Mouse (Mus musculus): Measurements from ENCODE around the gene Abca3. TPM values are rescaled to one million over a fixed set of nuclear protein-coding genes. Genes with fewer than 3 reads are reported as not detected.

Gene Abca3
- polyA plus RNA-seq, 1 experiment from 2014 or later = 5.3 TPM

- Histone ChIP-seq H3K36me3 (replicated peaks; ENCODE audit: control insufficient read depth, insufficient read depth, low read depth, low read length) (no peaks in the 10 kb centered on the region), H3K4me1 (ENCODE audit: control insufficient read depth, insufficient read depth, low read length) (no peaks in the 10 kb centered on the region), H3K9ac (replicated peaks; ENCODE audit: low read length) (no peak overlapping the region), H3K4me3 (ENCODE audit: low read depth, low read length) (no peak overlapping the region), H3K27me3 (ENCODE audit: control insufficient read depth, insufficient read depth, low read length) (no peaks in the 10 kb centered on the region), H3K4me2 (ENCODE audit: low read depth, low read length) (no peak overlapping the region), H3K9me3 (replicated peaks; ENCODE audit: control insufficient read depth, low read length) (no peaks in the 10 kb centered on the region), H3K27ac (replicated peaks; ENCODE audit: low read depth, low read length) (no peak overlapping the region)
- DNase-seq (ENCODE audit: low spot score) (no peak), ATAC-seq (replicated peaks; ENCODE audit: insufficient number of reproducible peaks, low FRiP score, low TSS enrichment, low read depth) (no peak)
- WGBS = 76% methylated on average over 9 of the region's 9 CpGs
Observed at GRCm38 (mm10) chr17:24362527-24362926, 10.8 kb downstream of the Abca3 start.

GRCm38 (mm10) chr17:24364461-24364860 lies 12.7 kb downstream of the Abca3 start:
- H3K4me1 ChIP-seq (ENCODE audit: control insufficient read depth, insufficient read depth, low read length) = no peaks in the 10 kb centered on the region
- WGBS = 84% methylated on average over 9 of the region's 9 CpGs
- H3K4me3 ChIP-seq (ENCODE audit: low read depth, low read length) = no peak overlapping the region
- no peaks in the 10 kb centered on the region for H3K9me3 ChIP-seq (replicated peaks; ENCODE audit: control insufficient read depth, low read length)
- H3K27me3 ChIP-seq (ENCODE audit: control insufficient read depth, insufficient read depth, low read length) = no peaks in the 10 kb centered on the region
- no peak overlapping the region for H3K4me2 ChIP-seq (ENCODE audit: low read depth, low read length)
- DNase-seq (ENCODE audit: low spot score) (no peak), ATAC-seq (replicated peaks; ENCODE audit: insufficient number of reproducible peaks, low FRiP score, low TSS enrichment, low read depth) (no peak)
- H3K9ac ChIP-seq (replicated peaks; ENCODE audit: low read length) = no peak overlapping the region
- H3K36me3 ChIP-seq (replicated peaks; ENCODE audit: control insufficient read depth, insufficient read depth, low read depth, low read length) = no peaks in the 10 kb centered on the region
- no peak overlapping the region for H3K27ac ChIP-seq (replicated peaks; ENCODE audit: low read depth, low read length)

GRCm38 (mm10) chr17:24365863-24366262 lies 14.1 kb downstream of the Abca3 start:
- H3K4me2 ChIP-seq (ENCODE audit: low read depth, low read length) = no peak overlapping the region
- no peak for DNase-seq (ENCODE audit: low spot score)

GRCm38 (mm10) chr17:24375094-24375712 lies 23.5 kb downstream of the Abca3 start:
- WGBS = 64% methylated on average over 4 of the region's 5 CpGs
- H3K36me3 ChIP-seq (replicated peaks; ENCODE audit: control insufficient read depth, insufficient read depth, low read depth, low read length) = no peaks in the 10 kb centered on the region; the same call in 1 of the 2 replicates
- DNase-seq (ENCODE audit: low spot score) = peak; percentile 19
- no peaks in the 10 kb centered on the region; the same call in 1 of the 2 replicates for H3K4me1 ChIP-seq (ENCODE audit: control insufficient read depth, insufficient read depth, low read length)
- no peaks in the 10 kb centered on the region for H3K9me3 ChIP-seq (replicated peaks; ENCODE audit: control insufficient read depth, low read length)
- no peak overlapping the region for H3K27ac ChIP-seq (replicated peaks; ENCODE audit: low read depth, low read length)
- no peak for ATAC-seq (replicated peaks; ENCODE audit: insufficient number of reproducible peaks, low FRiP score, low TSS enrichment, low read depth)
- no peak overlapping the region for H3K4me3 ChIP-seq (ENCODE audit: low read depth, low read length)
- H3K9ac ChIP-seq (replicated peaks; ENCODE audit: low read length) = no peak overlapping the region
- no peak overlapping the region for H3K4me2 ChIP-seq (ENCODE audit: low read depth, low read length)
- H3K27me3 ChIP-seq (ENCODE audit: control insufficient read depth, insufficient read depth, low read length) = no peaks in the 10 kb centered on the region

More at GRCm38 (mm10) chr17:24365863-24366262, 14.1 kb downstream of the Abca3 start:
- no peaks in the 10 kb centered on the region for H3K27me3 ChIP-seq (ENCODE audit: control insufficient read depth, insufficient read depth, low read length)
- H3K4me1 ChIP-seq (ENCODE audit: control insufficient read depth, insufficient read depth, low read length) = no peaks in the 10 kb centered on the region
- no peak overlapping the region for H3K4me3 ChIP-seq (ENCODE audit: low read depth, low read length)
- ATAC-seq (replicated peaks; ENCODE audit: insufficient number of reproducible peaks, low FRiP score, low TSS enrichment, low read depth) = no peak
- H3K9me3 ChIP-seq (replicated peaks; ENCODE audit: control insufficient read depth, low read length) = no peaks in the 10 kb centered on the region
- WGBS = 47% methylated on average over 13 of the region's 13 CpGs
- H3K27ac ChIP-seq (replicated peaks; ENCODE audit: low read depth, low read length) = no peak overlapping the region
- H3K36me3 ChIP-seq (replicated peaks; ENCODE audit: control insufficient read depth, insufficient read depth, low read depth, low read length) = no peaks in the 10 kb centered on the region
- H3K9ac ChIP-seq (replicated peaks; ENCODE audit: low read length) = no peak overlapping the region

GRCm38 (mm10) chr17:24375886-24376285 lies 24.1 kb downstream of the Abca3 start:
- Histone ChIP-seq H3K27me3 (ENCODE audit: control insufficient read depth, insufficient read depth, low read length) (no peaks in the 10 kb centered on the region), H3K4me1 (ENCODE audit: control insufficient read depth, insufficient read depth, low read length) (no peaks in the 10 kb centered on the region; the same call in 1 of the 2 replicates), H3K9me3 (replicated peaks; ENCODE audit: control insufficient read depth, low read length) (no peaks in the 10 kb centered on the region), H3K36me3 (replicated peaks; ENCODE audit: control insufficient read depth, insufficient read depth, low read depth, low read length) (no peaks in the 10 kb centered on the region; the same call in 1 of the 2 replicates), H3K9ac (replicated peaks; ENCODE audit: low read length) (no peak overlapping the region), H3K27ac (replicated peaks; ENCODE audit: low read depth, low read length) (no peak overlapping the region), H3K4me3 (ENCODE audit: low read depth, low read length) (no peak overlapping the region), H3K4me2 (ENCODE audit: low read depth, low read length) (no peak overlapping the region)
- 86% methylated on average over 6 of the region's 6 CpGs for WGBS
- no peak for DNase-seq (ENCODE audit: low spot score)
- no peak for ATAC-seq (replicated peaks; ENCODE audit: insufficient number of reproducible peaks, low FRiP score, low TSS enrichment, low read depth)

GRCm38 (mm10) chr17:24378496-24378895 lies 26.7 kb downstream of the Abca3 start:
- Histone ChIP-seq H3K27ac (replicated peaks; ENCODE audit: low read depth, low read length) (no peak overlapping the region), H3K4me1 (ENCODE audit: control insufficient read depth, insufficient read depth, low read length) (no peaks in the 10 kb centered on the region; the same call in 1 of the 2 replicates), H3K9me3 (replicated peaks; ENCODE audit: control insufficient read depth, low read length) (no peaks in the 10 kb centered on the region), H3K27me3 (ENCODE audit: control insufficient read depth, insufficient read depth, low read length) (no peaks in the 10 kb centered on the region), H3K4me3 (ENCODE audit: low read depth, low read length) (no peak overlapping the region), H3K4me2 (ENCODE audit: low read depth, low read length) (no peak overlapping the region), H3K36me3 (replicated peaks; ENCODE audit: control insufficient read depth, insufficient read depth, low read depth, low read length) (no peaks in the 10 kb centered on the region; the same call in 1 of the 2 replicates), H3K9ac (replicated peaks; ENCODE audit: low read length) (no peak overlapping the region)
- DNase-seq (ENCODE audit: low spot score) (no peak), ATAC-seq (replicated peaks; ENCODE audit: insufficient number of reproducible peaks, low FRiP score, low TSS enrichment, low read depth) (no peak)
- WGBS = 80% methylated on average over 2 of the region's 2 CpGs

GRCm38 (mm10) chr17:24383789-24384188 lies 32.0 kb downstream of the Abca3 start:
- no peak overlapping the region for H3K4me2 ChIP-seq (ENCODE audit: low read depth, low read length)
- 79% methylated on average over 8 of the region's 8 CpGs for WGBS
- ATAC-seq (replicated peaks; ENCODE audit: insufficient number of reproducible peaks, low FRiP score, low TSS enrichment, low read depth) = no peak
- no peaks in the 10 kb centered on the region for H3K36me3 ChIP-seq (replicated peaks; ENCODE audit: control insufficient read depth, insufficient read depth, low read depth, low read length)
- no peaks in the 10 kb centered on the region for H3K27me3 ChIP-seq (ENCODE audit: control insufficient read depth, insufficient read depth, low read length)
- H3K4me1 ChIP-seq (ENCODE audit: control insufficient read depth, insufficient read depth, low read length) = no peaks in the 10 kb centered on the region
- no peak overlapping the region for H3K27ac ChIP-seq (replicated peaks; ENCODE audit: low read depth, low read length)
- no peak overlapping the region for H3K4me3 ChIP-seq (ENCODE audit: low read depth, low read length)
- H3K9ac ChIP-seq (replicated peaks; ENCODE audit: low read length) = no peak overlapping the region
- no peaks in the 10 kb centered on the region for H3K9me3 ChIP-seq (replicated peaks; ENCODE audit: control insufficient read depth, low read length)
- no peak for DNase-seq (ENCODE audit: low spot score)

GRCm38 (mm10) chr17:24388711-24389110 lies 37.0 kb downstream of the Abca3 start:
- H3K9me3 ChIP-seq (replicated peaks; ENCODE audit: control insufficient read depth, low read length) = no peaks in the 10 kb centered on the region
- WGBS = 84% methylated on average over 5 of the region's 5 CpGs
- no peaks in the 10 kb centered on the region for H3K4me1 ChIP-seq (ENCODE audit: control insufficient read depth, insufficient read depth, low read length)
- no peak overlapping the region for H3K4me3 ChIP-seq (ENCODE audit: low read depth, low read length)
- DNase-seq (ENCODE audit: low spot score) (no peak), ATAC-seq (replicated peaks; ENCODE audit: insufficient number of reproducible peaks, low FRiP score, low TSS enrichment, low read depth) (no peak)
- H3K9ac ChIP-seq (replicated peaks; ENCODE audit: low read length) = no peak overlapping the region
- H3K4me2 ChIP-seq (ENCODE audit: low read depth, low read length) = no peak overlapping the region
- H3K36me3 ChIP-seq (replicated peaks; ENCODE audit: control insufficient read depth, insufficient read depth, low read depth, low read length) = no peaks in the 10 kb centered on the region
- no peak overlapping the region for H3K27ac ChIP-seq (replicated peaks; ENCODE audit: low read depth, low read length)
- H3K27me3 ChIP-seq (ENCODE audit: control insufficient read depth, insufficient read depth, low read length) = no peaks in the 10 kb centered on the region

Measured in embryonic facial prominence, embryonic 11.5 days (tissue).